Mouse (Mus musculus) left cerebral cortex, postnatal 4 days (tissue): ENCODE results near the gene Unc93a. TPM values are rescaled to one million over a fixed set of nuclear protein-coding genes. Genes with fewer than 3 reads are reported as not detected.
"Not testable (repeated sequence)": the region's sequence is repeated elsewhere in the genome, so short reads cannot be mapped to it uniquely, and the experiment has no call there.

Experiments used
- DNase-seq: peaks from one replicate; pipeline ENCODE4 v3.0.0-alpha.2; 2022
- intact Hi-C: fragments of 180-260 bp; cut with DNase I; formaldehyde crosslinking; loops from one replicate; pipeline ENCODE4 v1.15.1; 2025
- total RNA-seq, 2 experiments: library from RNA; stranded (reverse); gene quantifications; 2 replicates each; pipeline ENCODE4 v1.2.3; 2021

Unc93a gene
- under 1 TPM; 0.22 to 0.24 TPM for total RNA-seq

DNA sequence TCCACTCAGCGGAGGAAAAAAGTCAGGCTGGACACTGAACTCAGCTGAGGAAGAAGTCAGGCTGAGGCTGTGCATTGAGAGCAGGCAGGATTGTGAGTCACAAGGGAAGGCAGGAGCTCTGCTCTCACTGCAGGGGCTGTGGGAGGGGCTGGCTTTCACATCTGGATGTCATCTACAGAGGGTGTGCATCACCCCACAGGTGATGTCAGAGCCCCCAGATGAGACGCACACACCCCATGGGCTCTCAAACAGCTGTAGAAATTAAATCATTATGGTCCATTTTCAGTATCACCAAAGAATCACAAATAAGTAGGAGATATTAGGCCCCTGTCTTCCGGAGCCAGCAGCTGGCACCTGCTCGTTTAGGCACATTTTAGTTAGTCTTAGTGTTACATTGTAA lies at the start of gene Unc93a:
TSS of gene Unc93a (minus strand) at position 101 of the 400 bp plus-strand sequence.
- intact Hi-C loops, DNase-seq: not testable (repeated sequence)

DNA sequence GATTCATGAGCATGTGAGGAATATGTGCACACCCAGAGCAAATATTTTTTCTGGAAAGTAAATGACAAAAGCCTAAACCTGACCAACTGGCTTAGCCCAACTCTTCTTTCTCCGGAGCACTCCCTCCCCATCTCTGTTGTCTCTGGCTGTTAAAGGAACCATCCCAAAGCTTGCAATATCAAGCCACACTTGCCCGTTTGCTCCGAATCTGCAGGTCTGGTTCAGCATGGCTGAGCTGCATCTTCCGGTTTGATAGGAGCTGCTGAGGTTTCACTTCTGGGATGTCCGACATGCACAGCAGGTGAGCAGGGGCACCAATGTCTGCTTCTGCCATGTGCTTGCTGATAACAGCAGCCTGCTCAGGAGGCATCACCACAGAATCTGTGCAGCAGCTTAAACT lies 48.9 kb upstream of the Unc93a start:
- intact Hi-C loops, DNase-seq: not testable (repeated sequence)

DNA sequence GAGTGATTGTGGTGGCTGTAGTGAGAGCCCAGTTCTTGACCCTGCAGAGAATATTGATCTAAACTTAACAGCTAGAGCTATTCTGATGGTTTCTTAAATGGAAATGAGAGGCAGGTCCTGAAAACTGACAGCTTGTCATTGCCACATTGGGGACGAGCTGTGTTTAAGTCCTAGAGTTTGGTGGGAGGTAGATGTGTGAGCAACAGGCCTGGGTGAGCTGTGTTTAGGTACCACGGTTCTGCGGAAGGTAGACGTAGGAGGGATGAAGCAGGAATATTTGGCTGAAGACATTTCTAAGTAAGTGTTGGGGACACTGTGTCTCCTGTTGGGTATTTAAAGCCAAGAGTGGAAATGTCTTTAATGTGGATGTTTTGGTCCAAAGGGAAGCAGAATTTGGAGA lies 47.4 kb upstream of the Unc93a start:
- DNase-seq, intact Hi-C loops: not testable (repeated sequence)

DNA sequence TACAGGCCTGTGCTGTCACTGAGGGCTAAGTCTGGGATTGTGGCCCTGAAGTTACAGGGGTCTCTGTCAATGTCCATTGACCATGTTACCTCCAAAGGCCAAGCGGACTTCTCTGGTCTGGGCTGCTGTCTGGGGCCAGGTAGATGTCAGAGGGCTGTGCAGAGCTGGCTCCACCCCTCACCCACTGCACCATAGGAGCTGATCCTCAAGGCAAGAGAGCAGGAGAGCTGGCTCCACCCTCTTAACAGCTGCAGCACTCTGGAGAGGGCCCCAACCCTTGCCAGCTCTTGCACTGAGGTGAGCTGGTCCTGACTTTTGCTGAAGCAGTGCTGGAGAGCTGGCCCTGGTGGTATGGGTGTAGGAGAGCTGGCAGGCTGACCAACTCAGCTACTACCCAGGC lies 46.2 kb upstream of the Unc93a start:
- intact Hi-C loops, DNase-seq: not testable (repeated sequence)

DNA sequence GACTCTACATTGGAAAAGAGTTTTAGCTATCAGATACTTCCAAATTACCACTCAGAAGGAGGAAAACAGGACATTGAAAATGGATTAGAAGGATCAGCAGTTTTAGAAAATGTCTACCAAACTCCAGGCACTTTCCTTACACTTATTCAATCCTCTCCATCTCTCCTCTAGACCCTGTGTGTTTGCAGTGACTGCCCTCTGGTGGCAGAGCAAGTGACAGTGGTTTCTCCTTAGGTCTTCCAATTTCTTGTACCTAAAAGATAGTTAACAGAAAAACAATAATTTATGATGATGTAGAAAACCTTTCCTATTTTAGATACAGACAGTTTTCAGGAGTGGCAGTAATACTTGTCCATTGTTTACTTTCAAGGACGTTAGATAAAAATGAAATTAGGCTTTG lies 44.0 kb upstream of the Unc93a start:
- DNase-seq, intact Hi-C loops: not testable (repeated sequence)

DNA sequence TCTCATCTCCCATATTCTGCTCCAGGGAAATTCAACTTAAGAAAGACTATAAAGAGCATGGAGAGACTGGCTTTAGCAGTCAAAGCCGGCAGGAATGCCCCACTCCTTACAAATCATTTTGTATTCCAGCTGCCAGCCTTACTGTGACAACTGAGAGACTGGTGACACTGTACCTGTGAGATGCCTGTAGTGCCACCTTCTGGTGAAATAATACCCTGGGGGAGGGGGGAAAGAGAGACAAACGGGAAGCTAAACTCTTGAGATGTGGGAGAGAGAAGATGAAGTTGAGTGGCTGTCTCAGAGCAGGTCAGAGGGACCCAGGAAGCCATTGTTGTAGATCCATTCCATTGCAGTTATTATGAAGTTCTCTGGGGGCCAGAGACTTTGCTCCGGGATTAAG lies 42.4 kb upstream of the Unc93a start:
- DNase-seq, intact Hi-C loops: not testable (repeated sequence)

DNA sequence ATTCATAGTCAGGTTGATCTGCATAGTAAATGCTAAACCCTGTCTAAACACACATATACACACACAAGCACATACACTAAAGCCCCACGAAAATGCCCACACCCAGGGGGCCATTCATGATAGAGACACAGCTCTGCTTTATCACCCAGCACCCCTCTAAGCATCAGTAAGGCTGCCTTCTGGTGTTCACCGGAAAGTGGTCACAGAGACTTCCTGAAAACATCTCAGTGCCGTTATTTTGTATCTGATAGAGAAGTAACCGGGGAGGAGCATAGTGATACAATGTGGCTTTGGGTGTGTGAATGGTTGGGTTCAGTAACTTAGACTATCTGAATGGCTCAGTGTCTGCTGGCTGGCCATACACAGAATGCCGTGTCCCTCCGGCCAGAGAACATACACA lies 42.0 kb upstream of the Unc93a start:
- DNase-seq, intact Hi-C loops: not testable (repeated sequence)

DNA sequence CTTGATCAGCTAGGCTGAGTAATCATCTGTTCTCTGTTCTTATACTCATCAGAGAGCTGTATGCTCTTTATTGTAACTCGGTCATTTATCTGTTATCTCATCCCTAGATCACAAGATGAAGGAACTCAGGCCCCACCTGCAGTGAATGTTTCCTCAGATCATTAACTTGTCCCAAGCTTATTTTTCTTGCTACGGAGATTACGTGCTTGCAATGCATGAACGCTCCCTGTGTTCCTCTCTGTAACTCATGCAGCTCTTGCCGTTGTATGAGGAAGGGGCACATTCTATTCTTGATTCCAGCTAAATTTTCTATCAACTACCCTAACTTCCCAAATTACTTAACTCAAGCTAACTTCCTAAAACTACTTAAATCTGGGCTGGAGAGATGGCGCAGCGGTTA lies 14.5 kb upstream of the Unc93a start:
- intact Hi-C loops, DNase-seq: not testable (repeated sequence)

DNA sequence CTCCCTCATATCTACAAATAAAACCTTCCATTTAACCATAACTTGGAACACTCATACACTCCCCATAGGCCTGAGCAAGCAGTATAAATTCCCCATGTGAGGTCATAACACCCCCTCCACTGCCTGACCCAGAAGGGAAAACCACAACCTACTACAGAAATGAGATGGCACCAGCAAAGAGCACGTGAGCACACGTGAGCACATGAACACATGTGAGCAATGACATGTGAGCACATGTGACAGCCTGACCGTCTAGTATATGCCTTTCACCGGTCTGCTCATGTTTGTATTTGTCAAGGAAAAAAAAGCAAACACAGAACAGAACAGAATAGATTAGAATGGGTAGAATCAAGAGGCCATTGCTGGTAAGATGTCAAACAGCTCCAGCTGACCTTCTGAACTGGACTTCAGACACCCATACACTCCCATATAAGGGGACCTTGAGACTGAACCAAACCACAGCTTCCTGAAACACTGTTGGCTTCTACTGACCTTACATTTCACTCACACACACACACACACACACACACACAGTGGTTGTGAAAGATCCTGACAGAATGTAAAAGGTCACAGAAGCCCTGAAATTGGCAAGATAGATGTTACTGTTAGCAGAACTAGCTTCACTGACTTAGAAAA lies 13.1 kb upstream of the Unc93a start:
- intact Hi-C loops, DNase-seq: not testable (repeated sequence)

DNA sequence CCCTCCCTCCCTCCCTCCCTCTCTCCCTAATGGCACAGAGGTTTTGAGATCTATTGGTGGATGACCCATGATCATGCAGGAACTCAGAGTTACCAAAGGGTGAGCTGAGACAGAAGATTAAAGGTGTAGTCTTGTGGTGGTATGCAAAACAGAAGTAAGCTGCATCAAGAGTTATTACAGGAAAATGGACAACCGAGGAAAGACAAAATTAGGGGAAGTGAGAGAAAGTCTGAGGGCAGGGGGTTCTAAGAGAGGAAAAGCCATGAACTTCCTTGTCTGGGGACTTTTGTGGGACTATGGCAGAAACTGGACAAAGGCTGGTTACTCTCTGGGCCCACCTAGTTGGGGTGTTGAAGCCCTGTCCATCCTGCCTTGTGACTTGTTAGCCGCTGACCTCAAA lies 11.1 kb upstream of the Unc93a start:
- DNase-seq, intact Hi-C loops: not testable (repeated sequence)

DNA sequence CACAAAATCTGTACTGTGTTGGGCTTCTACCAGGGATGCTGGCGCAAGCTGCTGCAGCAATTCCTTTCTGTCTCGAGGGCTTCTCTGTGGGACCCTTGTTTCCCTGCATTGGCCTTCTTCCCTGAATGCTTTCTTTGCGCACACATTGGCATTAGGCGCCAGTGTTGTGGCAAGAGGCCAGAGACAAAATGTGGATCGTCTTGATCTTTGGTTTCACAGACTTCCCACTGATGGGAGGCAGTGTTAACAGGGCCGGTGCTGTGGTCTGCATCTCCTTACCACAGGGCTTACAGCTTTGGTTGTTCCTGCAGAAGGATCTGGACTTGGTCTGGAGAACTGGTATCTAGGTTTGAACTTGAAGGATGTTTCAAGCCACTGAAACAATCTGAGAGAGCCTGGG lies 3.7 kb upstream of the Unc93a start:
- DNase-seq: peak; percentile 79
- intact Hi-C loops: not testable (repeated sequence)

DNA sequence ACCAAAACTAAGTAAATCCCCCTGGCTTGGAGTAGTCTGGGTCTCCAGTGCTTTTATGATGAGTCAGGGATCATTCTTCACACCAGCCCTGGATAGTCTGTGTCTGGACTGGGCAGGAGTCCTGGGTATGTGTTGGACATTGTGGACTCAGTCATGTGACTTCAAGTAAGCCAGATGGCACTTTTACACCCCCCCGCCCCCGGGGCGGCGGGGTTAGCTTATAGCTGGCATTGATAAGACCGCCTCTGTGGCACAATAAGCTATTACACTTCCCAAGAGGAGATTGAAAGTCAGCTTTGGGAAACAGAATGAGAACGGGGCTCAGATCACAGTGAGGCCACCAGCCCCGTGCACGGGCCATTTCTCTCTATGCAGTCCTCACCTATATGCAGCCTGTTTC lies 742 bp upstream of the Unc93a start:
- DNase-seq: peak; percentile 54

DNA sequence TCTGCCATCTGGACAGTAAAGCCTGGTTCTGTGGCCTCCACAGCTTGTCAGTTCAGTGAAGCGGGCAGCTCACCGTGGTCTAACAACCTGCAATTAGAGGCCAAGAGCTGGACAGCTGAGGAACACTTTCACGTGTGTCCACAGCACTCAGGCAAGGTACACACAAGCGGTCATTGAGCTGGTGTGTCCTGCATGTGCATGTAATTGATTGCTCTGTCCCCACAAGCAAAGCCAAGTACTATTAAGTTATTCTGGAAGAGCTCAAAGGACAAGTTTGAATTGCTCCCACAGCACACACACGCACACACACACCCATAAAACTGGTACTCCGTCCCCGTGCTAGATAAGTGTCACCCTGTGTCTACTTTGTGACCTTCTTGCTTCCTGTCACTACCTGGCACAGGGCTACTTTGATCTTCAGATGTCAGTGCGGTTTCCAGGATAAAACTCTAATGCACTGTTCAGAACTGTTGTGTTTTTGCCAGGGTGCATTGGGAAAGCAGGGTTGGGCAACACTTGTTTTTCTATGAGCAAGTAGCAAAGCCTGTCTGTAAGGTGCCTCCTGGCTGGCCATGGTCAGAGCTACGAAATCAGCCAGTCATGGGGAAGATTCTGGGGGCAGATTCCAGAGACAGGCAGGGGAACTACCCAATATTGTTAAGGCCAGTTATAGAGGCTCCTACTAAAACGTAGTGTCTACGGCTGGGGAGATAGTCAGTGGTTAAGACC lies 1.7 kb downstream of the Unc93a start:
- DNase-seq, intact Hi-C loops: not testable (repeated sequence)

More for the DNA sequence above, 742 bp upstream of the Unc93a start:
- intact Hi-C loops: not testable (repeated sequence)

DNA sequence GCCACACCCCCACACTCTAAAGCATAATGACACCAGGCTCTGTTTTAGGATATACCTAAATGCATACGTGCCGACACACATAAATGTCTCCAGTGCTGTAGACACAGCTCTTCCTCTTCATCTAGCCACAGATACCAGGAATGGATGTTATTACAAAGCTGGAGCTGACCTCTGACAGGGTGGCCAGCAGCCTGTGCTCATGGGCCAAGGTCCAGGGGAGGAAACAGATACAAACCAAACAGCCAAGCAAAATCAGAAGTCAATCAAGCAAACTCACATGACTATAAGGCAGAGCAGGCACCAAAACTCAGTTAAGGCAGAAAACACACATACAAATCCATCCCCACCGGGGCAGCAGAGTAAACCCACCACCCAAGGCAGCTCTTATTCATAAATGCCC lies 2.3 kb downstream of the Unc93a start:
- DNase-seq, intact Hi-C loops: not testable (repeated sequence)

DNA sequence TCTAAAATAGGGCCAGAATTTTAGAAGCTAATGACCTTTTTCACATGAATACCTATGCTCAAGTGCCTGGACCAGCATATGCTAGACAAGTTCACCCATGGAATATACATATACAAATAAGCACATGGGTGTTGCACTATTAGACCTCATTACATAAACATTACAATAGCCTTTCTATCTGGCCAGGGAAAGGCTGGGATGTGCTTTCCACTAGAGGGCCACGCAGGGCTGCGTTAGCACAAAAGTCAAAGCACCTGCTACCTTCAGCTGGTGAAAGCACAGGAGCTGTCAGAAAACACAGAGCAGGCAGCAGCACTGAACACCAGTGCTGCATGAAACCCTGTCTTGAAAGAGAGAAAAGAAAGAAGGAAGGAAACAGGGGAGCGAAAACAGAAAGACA lies 7.4 kb downstream of the Unc93a start:
- intact Hi-C loops, DNase-seq: not testable (repeated sequence)

DNA sequence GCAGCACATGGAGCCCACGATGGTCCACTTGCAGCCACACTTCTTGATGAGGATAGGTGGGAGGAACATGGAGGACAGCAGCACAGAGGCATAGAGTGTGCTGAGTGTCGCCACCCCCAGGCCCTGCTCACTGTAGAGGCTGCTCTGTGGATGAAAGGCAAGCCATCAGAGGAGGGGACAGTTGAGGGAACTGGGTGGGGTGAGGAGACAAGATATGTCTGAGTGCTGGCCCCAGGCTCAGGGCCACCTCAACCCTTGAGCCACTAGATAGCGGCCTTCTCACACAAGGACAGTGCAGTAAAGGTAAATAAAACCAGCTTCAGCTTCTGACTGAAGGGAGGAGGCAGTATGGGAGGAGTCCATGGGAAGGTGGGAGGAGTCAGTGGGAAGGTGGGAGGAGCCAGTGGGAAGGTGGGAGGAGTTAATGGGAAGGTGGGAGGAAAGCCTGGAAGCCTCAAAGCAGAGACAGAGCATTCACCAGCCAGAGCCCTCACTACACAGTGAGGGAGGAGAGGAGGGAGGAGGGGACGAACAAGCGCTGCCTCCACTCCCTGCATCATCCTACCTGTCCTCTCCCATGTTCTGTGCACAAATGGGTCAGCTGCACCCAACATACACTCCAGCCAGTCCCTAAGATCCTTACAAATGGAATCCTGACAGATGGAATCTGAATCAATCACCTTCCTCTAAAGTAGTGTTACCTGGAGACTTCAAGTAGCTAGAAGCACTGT lies 8.1 kb downstream of the Unc93a start:
- DNase-seq, intact Hi-C loops: not testable (repeated sequence)

DNA sequence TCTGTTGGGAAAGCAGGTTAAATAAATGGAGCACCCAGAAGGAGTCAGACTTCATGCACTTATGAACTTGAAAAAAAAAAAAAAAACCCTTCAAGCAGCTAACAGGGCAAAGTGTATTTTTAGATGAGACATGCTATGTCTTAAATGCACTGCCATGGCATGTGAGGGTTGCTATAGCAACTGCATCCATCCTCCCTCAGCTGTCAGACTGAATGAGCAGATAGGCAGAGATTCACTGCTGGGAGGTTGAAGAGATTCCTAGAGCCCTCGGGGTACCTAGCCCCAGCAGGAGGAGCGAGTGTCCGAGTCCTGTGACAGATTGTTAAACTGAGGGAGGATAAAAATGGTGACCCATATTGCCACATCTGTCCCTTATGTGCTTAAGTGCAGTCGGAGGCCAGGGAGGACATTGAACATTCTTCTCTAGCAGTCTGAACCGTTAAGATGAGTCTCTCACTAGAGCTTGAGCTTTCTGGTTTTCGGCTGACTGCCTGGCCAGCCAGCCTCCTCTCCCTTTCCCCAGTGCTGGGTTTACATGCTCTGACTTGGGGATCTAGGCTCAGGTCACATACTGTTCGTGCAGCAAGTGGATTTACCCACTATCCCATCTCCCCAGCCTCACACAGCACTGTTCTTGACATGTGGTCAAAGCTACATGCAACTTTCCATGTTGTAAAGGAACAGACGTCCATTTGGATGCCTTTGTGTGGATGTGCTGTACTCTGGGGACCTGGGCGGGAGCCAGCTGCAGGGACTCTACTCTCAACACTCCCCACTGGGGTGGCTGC lies 18.9 kb downstream of the Unc93a start:
- intact Hi-C loops, DNase-seq: not testable (repeated sequence)

DNA sequence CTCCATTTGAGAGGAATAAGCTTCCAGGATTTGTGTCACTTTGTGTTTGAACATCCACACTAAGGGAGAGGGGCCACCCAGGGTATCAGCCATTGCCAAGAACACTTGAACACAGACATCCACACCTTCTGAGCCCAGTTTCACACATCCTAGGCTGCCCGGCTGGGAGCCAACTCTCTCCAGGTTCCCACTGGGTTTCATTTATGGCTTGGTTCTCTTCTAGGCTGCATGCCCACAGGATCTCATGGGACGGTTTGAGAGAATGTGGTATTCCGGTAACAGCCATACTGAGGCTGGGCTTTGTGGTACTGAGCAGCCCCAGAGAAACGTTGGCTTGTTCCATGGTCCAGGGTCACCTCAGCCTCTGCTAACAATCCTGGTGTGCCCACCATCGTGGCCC lies 25.0 kb downstream of the Unc93a start:
- intact Hi-C loops: not testable (repeated sequence)
- DNase-seq: peak; percentile 81

DNA sequence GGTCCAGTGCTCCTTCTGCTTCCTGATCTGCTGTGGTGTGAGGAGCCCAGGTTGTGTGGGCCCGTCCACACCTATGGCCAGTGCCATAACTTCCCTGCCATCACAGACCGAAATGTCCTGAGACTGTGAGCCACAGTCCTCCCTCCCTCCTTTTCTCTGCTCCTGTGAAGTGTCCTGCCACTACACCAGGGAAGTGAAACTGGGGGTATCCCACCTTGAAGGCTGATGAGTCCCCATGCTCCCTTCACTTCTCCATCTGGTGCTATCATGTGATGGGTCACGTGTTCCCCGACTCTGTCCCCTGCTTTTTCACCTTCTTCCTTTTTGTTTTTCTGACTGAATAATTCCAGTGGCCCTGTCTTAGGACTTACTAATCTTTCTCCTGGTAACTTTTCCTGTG lies 38.6 kb downstream of the Unc93a start:
- intact Hi-C loops, DNase-seq: not testable (repeated sequence)

DNA sequence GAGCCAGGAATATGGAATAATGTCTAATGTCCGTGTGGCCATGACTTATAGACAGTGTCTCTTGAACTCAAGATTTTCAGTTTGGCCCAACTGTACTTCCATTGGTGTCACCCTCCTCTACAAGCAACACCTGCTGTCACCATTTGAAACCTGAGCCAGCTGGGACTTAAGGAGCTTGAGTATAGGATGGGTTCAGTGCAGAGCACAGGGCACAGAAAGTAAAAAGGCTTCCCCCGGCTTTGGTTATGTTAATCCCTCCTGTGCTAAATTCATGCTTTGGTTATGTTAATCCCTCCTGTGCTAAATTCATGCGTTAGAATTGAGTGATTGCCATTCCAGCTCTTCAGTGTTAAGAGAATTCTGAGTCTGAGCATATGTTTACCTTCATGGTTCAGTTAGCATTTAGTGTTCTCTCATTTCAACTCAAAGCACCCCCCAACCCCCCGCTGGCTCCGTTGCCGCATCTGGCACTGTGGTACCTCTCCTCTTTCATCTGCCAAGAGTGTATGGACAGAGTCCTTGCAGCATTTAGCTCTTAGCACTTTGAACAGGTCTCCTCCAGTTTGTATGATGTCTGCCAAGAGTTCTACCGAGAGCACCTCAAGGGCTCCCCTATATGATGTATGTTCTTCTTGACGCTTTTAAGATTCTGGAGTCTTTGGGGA lies 39.4 kb downstream of the Unc93a start:
- intact Hi-C loops, DNase-seq: not testable (repeated sequence)
